Mouse (Mus musculus) thymus, postnatal 4 days (tissue): ENCODE results near the gene Pde4b.
A peak's percentile ranks its signal among the peaks of the same experiment; 100 is the strongest.

Source experiments
- DNase-seq: peaks from one replicate; pipeline ENCODE4 v3.0.0; 2021

Pde4b gene

GRCm38 (mm10) chr4:102557508-102558220, 470.3 kb downstream of the Pde4b start:
- DNase-seq: no peak

DNA sequence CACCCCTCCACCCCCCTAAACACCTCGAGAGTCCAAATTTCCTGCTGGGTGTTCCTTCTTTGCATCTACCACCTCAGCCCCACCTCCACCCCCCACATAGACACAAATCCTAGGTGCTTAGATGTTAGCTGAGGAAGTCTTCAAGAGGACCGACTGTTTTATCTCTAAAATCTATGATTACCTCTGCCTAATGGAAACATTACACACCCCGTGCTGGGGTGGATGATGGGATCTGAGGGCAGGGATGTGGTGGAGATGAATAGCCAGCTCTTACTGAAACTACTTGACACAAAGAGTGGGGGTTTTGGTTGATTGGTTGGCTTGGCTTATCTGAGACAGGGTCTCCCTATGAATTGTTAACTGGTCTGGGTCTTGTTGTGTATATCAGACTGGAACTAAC, 471.0 kb downstream of the Pde4b start:
- no peak for DNase-seq

DNA sequence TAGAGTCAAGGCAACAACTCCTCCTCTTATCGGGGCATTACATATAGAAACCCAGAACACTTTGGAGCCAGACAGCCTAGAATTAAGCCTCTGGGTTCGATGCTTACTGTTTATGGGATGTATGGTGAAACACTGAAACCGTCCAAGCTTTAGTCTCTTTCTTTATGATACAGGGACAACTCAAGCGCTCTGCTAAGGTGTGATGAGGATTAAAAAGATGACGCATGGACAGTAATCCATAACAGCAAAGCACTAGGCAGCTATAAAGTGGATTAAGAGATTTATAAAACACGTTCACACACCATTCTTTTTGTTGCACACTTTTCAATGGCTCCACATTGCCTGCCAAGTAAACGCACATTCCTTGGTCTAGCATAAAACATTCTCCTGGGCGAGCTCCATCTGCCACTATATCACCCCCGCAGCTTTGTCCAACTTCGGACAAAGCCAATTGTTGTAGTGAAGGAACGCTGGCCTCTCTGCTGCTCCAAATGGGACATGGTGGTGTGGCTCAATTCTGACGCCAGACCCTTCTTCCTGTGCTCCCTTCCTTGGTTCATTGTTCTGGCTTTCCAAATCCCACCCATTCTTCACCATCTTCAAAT, 473.4 kb downstream of the Pde4b start:
- no peak for DNase-seq

DNA sequence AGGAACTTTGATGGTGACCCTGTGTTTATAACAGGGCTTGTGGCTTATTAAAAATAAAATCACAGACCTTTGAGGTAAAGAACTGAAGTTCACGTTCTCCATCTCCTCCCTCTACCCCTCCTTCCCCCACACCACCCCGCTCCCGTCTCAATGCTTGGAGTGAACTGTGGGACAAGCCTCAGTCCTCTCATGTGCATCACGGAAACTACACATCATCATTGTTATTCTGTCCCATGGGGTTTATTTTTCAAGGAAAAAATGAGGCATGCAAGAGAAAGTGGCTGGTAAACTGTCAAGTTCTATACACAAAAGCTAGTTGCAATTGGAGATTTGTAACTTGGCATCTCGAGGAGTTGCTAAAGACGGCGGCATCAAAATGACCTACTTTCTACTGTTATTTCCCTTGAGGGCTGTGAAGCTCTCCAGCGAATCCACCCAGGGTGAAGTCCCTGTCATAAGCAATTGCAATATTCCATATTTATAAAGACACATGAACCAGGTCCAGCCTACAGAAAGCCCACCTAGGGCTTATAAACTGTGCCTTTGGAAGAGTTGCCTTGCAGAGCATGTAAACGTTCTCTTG, 476.0 kb downstream of the Pde4b start:
- DNase-seq: no peak

DNA sequence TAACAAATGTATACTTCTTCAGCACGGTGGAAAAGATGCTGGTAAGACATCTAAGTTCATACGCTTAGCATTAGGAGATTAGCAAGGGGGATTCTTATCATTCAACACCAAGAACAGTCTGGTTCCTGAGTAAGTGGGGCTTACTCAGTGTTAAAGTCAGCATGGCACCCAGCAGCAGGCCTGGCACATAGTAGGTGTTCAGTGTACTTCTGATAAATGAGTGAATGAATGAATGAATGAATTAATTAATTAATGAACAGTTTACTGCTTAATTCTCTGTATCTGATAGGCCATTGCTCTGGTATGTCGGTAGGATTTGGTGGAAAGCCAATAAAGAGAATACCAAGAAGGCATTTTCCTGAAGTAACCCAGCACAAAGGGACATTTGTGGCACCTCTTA, 476.9 kb downstream of the Pde4b start:
- no peak for DNase-seq

- no peak for DNase-seq
These were observed 479.1 kb downstream of the Pde4b start for GRCm38 (mm10) chr4:102566421-102566820.

- DNase-seq: peak; percentile 42
These were observed 479.8 kb downstream of the Pde4b start for GRCm38 (mm10) chr4:102567111-102567510.

- DNase-seq: peak; percentile 41
These were observed 480.4 kb downstream of the Pde4b start for GRCm38 (mm10) chr4:102567676-102568254.

DNA sequence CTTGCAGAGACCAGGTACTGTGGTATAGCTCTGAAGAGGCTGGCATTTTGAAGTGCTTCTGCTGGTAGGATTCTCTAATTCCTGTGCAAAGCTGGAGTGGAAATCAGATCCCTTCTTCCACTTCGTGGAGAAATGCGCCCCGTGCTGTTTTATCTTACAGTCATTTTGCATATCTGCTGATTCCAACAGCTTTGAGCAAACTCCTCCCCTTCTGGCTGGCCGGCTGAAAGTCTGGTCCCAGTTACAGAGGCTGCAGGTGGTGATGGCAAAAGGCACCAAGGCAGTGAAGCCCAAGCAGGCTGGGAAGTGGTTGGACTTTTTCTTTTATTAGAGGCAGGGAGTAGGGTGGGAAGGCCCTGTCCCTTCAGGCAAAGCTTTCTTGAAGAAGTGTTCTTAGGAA, 481.2 kb downstream of the Pde4b start:
- peak; percentile 67 for DNase-seq

GRCm38 (mm10) chr4:102569101-102569583, 481.8 kb downstream of the Pde4b start:
- DNase-seq: peak; percentile 67

- DNase-seq: peak; percentile 73
These were observed 482.8 kb downstream of the Pde4b start for GRCm38 (mm10) chr4:102569950-102570765.

GRCm38 (mm10) chr4:102570766-102571411, 483.5 kb downstream of the Pde4b start:
- no peak for DNase-seq

DNA sequence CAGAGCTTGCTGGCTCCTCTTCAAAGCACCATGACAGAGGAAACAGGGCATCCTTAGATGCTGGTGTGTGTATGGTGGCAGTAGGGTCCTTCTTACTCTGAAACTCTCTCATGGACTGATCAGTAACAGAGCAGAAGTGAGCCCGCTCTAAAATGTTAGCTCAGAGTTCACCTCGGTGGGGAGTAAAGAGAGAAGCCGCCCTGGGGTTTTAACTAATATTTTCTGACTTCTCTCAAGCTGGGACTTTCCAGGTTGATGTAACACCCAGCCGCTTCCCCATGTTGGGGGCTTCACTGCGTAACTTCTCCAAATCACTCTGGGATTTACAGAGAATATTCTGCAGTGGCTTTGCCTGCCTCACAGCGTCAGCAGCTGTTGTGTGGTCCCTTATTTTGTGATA, 484.7 kb downstream of the Pde4b start:
- DNase-seq: no peak

GRCm38 (mm10) chr4:102572591-102572990, 485.2 kb downstream of the Pde4b start:
- DNase-seq: no peak

GRCm38 (mm10) chr4:102573361-102573781, 486.0 kb downstream of the Pde4b start:
- DNase-seq: no peak

- peak; percentile 39 for DNase-seq
These were observed 486.9 kb downstream of the Pde4b start for GRCm38 (mm10) chr4:102574226-102574625.

DNA sequence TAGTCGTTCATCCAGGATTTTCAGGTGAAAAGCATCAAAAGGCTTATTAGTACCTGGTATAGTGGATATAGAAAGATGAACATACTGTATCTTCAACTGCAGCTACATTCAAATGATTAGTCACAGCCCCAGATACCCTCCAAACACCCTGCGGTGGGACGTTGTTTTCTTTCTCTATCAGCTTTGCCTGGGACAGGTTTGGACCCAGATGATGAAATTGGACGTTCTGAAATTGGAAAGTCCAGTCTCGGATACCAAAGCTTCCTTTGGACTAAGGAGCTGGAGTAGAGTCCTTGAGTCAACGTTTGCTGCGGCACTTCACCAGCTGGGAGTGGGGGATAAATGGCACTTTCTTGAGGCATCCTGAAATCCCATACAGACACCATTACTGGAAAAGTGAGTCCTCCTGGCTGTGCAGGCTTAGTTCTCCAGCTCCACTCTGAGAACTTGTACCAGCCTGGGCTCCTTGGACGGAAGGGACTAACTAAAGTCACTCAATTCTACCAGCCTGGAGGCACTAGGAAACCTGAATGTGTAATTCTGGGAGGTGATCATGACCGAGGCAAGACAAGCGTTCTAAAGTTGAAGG, 487.4 kb downstream of the Pde4b start:
- DNase-seq: no peak

- no peak for DNase-seq
These were observed 488.8 kb downstream of the Pde4b start for GRCm38 (mm10) chr4:102576109-102576508.

DNA sequence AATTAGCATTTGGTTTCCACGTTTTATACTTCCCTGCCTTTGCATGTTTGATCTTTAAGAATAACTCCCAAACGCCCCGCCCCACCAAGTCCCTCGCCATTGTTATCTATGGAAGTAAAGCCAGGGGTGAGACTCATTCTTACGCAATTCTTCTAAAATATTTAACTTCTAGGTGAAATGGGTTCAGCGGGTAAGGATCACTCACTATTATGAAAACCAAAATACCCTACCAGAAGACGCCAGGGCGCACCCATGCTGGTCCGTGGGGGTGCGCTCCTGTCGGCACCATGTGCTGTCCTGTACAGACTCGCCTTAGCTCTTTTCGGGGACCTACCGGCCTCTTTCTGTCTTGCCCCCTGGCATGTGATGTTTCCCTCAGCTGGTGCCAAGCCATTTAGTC, 490.3 kb downstream of the Pde4b start:
- no peak for DNase-seq

DNA sequence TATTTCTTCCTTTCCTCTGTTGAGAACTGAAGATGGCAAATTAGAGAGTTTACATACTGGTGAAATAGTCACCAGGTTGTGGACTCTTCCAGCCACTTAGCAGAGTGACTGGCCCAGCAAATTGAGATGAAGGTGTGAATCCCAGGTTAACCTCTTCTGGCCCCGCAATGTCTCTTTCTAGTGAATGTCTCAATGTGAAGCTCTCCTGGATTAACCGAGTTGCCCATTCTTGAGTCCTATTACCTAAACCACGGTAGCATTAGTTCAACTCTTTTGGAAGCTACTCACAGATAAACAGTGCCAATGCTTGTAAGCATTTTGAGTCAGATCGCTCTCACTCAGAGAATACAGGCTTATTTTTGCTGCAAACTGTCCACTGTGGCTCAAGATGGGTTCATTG, 491.7 kb downstream of the Pde4b start:
- DNase-seq: no peak

GRCm38 (mm10) chr4:102579746-102580145, 492.4 kb downstream of the Pde4b start:
- DNase-seq: no peak

DNA sequence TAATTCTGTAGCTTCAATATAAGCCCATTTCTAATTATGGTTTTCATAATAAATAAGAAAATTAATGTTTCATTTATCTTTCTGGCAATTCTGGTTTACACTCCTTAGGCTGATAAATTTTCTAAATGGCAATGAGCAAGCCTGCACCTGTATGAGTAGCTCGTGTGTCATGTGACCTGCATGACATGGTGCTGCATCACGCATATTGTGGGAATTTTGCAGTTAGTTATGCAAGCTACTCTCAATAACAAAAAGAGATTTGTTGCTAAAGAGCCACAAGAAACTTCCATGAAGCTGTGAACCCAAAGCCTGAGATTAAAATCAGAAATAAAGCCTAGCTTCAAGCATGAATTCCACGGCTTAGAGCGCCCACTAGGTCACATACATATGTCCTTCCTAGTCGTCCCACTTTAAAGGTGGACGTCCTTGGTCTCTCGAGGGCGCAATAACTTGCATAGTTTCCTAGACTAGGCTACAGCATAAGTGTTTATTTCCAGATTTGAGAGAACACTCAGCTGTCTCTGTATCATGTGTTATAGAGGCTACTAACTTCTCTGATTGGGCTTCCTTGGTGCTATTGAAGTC, 494.9 kb downstream of the Pde4b start:
- no peak for DNase-seq
